Mouse (Mus musculus): ENCODE results near the gene Hap1.

DNA sequence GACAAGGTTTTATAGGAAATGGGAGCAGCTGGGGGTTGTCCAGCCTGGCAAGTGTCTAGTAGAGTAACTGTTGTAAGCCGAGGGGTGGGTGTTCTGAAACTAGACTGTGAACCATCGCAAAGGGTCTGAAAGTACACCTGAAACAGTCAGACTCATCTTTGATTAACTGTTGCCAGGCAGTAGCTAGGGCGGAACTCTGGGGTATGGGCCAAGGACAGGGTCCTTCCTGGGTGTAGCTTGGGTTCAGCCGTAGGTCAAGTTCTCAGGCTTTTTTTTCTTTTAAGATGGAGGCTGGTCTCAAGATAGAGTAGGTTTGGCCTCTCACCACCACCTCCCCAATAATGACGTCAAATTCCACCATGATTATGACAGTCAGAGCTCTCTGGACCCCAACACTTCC lies 48.0 kb downstream of the Hap1 start:
- TF ChIP-seq CTCF (IDR thresholded peaks at IDR 0.05; ENCODE audit: extremely low read depth, insufficient read depth, insufficient read length, insufficient replicate concordance) (no peak), POLR2A (IDR thresholded peaks at IDR 0.05; ENCODE audit: low read depth, low read length) (no peak)

All from spleen, adult 2 months (tissue).